Mouse (Mus musculus) ES-E14 (cell line): ENCODE results near the gene H1foo. TPM values are rescaled to one million over a fixed set of nuclear protein-coding genes. Genes with fewer than 3 reads are reported as not detected.

Experiments
- DNase-seq: peaks from one replicate; pipeline ENCODE4 v3.0.0-alpha.2; 2013; ENCODE audit warnings: low read depth, low spot score
- H3K27ac ChIP-seq: 2 replicates; pipeline ENCODE4 v1.5.1; 2012; ENCODE audit warnings: low read depth, mild to moderate bottlenecking, low read length, moderate library complexity, mixed read lengths; ENCODE audit not compliant: poor library complexity, insufficient read depth, severe bottlenecking
- H3K36me3 ChIP-seq: 2 replicates; pipeline ENCODE4 v1.6.1; 2012; ENCODE audit warnings: mild to moderate bottlenecking, low read length, moderate library complexity, mixed read lengths; ENCODE audit not compliant: control insufficient read depth, poor library complexity, insufficient read depth, severe bottlenecking
- H3K4me1 ChIP-seq, 2 experiments: fragments of 150-350 bp in 1 of 2; sonication (generic) in 1 of 2; 2 replicates each; pipeline ENCODE4 v1.6.1; 2012; ENCODE audit warnings: low read length in 2 of 2, mild to moderate bottlenecking in 1 of 2, mixed read lengths in 1 of 2; ENCODE audit not compliant: control insufficient read depth in 2 of 2, insufficient read depth in 2 of 2, poor library complexity in 1 of 2
- H3K4me3 ChIP-seq, 2 experiments: fragments of 150-350 bp in 1 of 2; sonication (generic) in 1 of 2; 2 replicates each; pipeline ENCODE4 v1.5.1; 2012; ENCODE audit warnings: low read length in 2 of 2, low read depth in 1 of 2, mild to moderate bottlenecking in 1 of 2, mixed read lengths in 1 of 2; ENCODE audit not compliant: insufficient read depth in 1 of 2, poor library complexity in 1 of 2, severe bottlenecking in 1 of 2
- H3K9ac ChIP-seq: 2 replicates; pipeline ENCODE4 v1.6.1; 2012; ENCODE audit warnings: low read depth, mild to moderate bottlenecking, low read length, mixed read lengths; ENCODE audit not compliant: poor library complexity, insufficient read depth, severe bottlenecking
- H3K9me3 ChIP-seq: fragments of 150-350 bp; sonication (generic); 2 replicates; pipeline ENCODE4 v1.6.1; 2012; ENCODE audit warnings: low read depth, mild to moderate bottlenecking, low read length; ENCODE audit not compliant: control insufficient read depth, insufficient read depth
- CHD2 ChIP-seq: IDR thresholded peaks from 2 replicates; pipeline ENCODE4 v1.6.1; 2014; ENCODE audit warnings: mild to moderate bottlenecking, low read depth, low read length, inconsistent platforms
- HCFC1 ChIP-seq: IDR thresholded peaks from 2 replicates; pipeline ENCODE4 v1.6.1; 2012; ENCODE audit warnings: low read length, inconsistent platforms, borderline replicate concordance; ENCODE audit not compliant: insufficient read depth
- MAFK ChIP-seq: IDR thresholded peaks from 2 replicates; pipeline ENCODE4 v1.6.1; 2014; ENCODE audit warnings: mild to moderate bottlenecking, low read depth, low read length, inconsistent platforms; ENCODE audit not compliant: insufficient read depth
- ZC3H11A ChIP-seq: IDR thresholded peaks from 2 replicates; pipeline ENCODE4 v1.6.1; 2012; ENCODE audit warnings: low read depth, mild to moderate bottlenecking, inconsistent platforms, low read length, borderline replicate concordance
- ZNF384 ChIP-seq: IDR thresholded peaks from 2 replicates; pipeline ENCODE4 v1.6.1; 2012; ENCODE audit warnings: low read depth, low read length, inconsistent platforms
- in situ Hi-C, 2 experiments: fragments of 600-800 bp; cut with MboI; formaldehyde crosslinking; loops; one replicate each; pipeline ENCODE4 v1.15.1; 2025; ENCODE audit warnings: low sequenced_read_pairs in 2 of 2, inconsistent platforms in 1 of 2; ENCODE audit not compliant: unreplicated experiment in 2 of 2
- total RNA-seq: library from RNA; depleted of rRNA; stranded (reverse); fragments of 300-350 nt; gene quantifications from 2 replicates; pipeline ENCODE4 v1.2.3, GENCODE M21; 2012

Gene H1foo
- total RNA-seq, 1 experiment = not detected

DNA sequence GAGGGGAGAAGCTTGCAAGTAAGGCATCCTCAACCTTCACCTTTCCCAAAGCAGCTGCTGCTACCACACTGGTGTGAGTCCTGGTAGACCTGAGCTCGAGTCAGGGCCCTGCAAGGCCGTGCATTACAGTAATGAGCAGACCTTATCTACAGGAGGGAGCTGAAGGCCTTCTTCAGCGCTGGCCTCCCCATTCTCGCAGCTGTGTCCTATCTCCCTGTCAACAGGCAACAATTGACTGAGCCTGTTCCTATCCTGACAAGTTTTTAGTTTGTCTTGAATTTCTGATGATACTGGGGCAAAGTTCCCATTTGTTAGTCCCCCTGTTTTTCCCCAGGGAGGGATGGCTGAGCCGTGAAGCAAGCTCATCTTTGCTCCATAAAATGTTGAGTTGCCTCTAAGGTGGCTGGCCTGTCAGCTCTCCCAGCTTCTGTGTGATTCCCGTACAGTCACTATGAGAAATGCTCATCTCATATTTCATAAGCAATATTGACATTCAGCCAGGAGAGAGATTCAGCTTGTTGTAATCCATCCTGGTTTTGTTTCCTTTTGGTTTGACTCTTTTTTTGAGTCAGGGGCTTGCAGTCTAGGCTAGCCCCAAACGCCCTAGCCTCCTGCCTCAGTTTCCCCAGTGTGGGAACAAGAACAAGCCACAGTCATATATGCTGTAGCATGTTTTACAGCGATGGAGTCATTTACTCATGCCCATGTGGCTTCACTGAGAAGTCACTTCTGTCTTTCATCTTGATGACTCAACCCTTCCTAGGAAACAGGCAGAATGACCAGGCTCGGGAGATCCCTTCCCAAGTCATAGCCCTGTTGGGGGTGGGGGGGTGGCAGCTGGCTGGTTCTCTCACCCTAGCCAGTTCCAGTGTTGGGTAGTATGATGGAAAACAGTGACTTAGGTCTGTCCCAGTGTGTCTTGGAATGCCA is 975 bp upstream of the H1foo start:
- no peak overlapping the region for H3K27ac ChIP-seq
- H3K9ac ChIP-seq = no peak overlapping the region
- DNase-seq = no peak
- H3K4me1 ChIP-seq = peaks cover 0 to 4% of the 10 kb centered on the region in 2 experiments; a peak in 1 of 4 replicates
- H3K4me3 ChIP-seq = no peak overlapping the region
- in situ Hi-C loops = no loop called here
- no peaks in the 10 kb centered on the region for H3K36me3 ChIP-seq
- TF ChIP-seq ZNF384 = no peak
- TF ChIP-seq HCFC1 = no peak
- TF ChIP-seq CHD2 = no peak
- no peaks in the 10 kb centered on the region for H3K9me3 ChIP-seq

DNA sequence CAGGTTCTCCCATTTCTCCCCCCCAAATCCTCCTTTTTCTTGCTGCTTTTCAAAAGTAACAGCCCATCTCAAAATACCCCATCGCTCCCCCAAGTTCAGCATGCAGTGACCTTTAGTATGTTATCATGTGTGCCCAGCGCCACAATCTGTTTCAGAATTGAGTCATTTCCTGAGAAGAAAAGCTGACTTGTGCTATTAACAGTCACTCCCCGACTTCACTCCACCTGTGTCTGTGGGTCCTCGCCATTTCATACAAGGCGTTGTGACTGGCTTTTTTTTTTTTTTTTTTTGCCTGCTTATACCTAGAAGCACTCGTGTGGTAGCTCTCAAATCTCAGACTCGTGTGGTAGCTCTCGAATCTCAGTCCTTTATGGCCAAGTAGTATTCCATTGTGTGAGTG is 895 bp downstream of the H1foo start:
- Histone ChIP-seq H3K4me1 (peaks cover 0 to 4% of the 10 kb centered on the region in 2 experiments; a peak in 1 of 4 replicates), H3K9me3 (no peaks in the 10 kb centered on the region), H3K27ac (no peak overlapping the region), H3K9ac (no peak overlapping the region), H3K36me3 (no peaks in the 10 kb centered on the region), H3K4me3 (no peak overlapping the region)
- TF ChIP-seq HCFC1 = no peak
- TF ChIP-seq CHD2 = no peak
- DNase-seq = no peak
- in situ Hi-C loops = no loop called here

DNA sequence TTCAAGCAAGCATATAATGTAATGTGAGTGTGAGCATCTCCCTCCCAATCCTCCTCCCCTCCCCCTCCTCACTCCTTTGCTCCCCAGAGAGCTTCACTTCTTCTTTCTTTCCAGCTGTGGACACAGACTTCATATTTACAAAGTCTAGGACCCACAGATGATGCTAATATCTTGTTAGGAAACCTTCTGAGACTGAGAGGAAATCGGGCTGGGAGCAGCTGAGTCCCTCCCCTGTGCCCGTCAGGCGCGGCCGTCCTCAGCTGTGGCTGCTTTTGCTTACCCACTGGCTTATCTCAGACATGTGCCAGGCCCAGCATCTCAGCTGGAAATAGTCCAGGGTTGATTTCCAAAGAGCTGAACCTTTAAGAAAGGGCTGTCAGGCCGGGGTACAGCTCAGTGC is 1.7 kb downstream of the H1foo start:
- DNase-seq = no peak
- Histone ChIP-seq H3K4me3 (no peak overlapping the region), H3K27ac (no peak overlapping the region), H3K9me3 (no peaks in the 10 kb centered on the region), H3K4me1 (peaks cover 0 to 2% of the 10 kb centered on the region in 2 experiments; a peak in 1 of 4 replicates), H3K9ac (no peak overlapping the region), H3K36me3 (no peaks in the 10 kb centered on the region)
- in situ Hi-C loops = no loop called here
- TF ChIP-seq MAFK (no peak), ZNF384 (no peak), HCFC1 (no peak)

DNA sequence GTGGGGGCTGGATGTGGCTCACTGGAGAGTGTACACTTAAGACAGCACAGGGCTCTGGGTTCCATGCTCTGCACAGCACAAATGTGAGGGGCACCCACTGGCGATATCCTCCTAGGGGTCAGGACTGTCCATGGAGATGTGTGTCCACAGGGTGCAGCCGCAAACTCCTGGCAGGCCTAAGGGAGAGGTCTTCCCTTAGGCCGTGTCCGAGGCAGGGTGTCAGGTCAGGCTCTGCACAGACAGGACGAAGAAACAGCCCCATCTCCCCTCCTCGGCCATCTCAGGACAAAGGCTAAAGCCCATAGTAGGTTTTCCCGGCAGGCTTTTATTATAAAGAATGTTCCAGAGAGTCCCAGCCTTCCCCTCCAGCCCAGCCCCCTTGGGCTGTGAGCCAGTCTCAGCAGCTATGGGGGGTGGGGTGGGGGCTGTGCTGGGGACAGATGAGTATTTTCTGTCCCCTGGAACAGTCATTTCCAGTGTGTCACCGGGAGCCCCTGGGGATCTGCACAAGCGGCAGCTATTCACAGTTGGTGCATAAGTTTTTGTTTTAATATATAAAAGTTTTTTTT is 9.9 kb downstream of the H1foo start:
- Histone ChIP-seq H3K4me3 (no peak overlapping the region), H3K27ac (no peak overlapping the region), H3K9ac (no peak overlapping the region), H3K9me3 (no peaks in the 10 kb centered on the region), H3K36me3 (no peaks in the 10 kb centered on the region), H3K4me1 (no peaks in the 10 kb centered on the region)
- in situ Hi-C loops = no loop called here
- no peak for DNase-seq
- TF ChIP-seq CHD2 (no peak), ZNF384 (no peak), HCFC1 (no peak), ZC3H11A (no peak), MAFK (no peak)
